Mouse (Mus musculus): ENCODE data around the gene Adtrp.
A peak's percentile ranks its signal among the peaks of the same experiment; 100 is the strongest.

Adtrp gene

DNA sequence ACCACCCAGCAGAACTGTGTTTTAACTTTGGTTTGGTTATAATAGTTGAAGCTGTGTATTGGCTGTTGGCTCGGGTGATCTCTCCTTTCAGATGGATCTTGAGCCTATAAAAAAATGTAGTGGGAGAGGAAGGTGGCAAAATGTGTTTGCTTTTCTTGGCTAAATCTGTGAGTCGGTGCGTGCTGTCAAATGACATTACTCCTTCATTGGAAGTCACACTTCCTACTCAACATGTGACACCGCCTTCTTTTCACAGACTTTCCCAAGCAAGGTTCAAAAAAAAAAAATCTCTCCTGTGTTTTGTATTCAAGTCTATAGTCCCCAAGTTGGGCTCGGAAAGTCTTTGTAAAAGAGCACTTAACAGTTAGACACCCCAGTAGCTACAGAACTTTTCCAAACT, 19.9 kb downstream of the Adtrp start:
- DNase-seq: no peak

DNA sequence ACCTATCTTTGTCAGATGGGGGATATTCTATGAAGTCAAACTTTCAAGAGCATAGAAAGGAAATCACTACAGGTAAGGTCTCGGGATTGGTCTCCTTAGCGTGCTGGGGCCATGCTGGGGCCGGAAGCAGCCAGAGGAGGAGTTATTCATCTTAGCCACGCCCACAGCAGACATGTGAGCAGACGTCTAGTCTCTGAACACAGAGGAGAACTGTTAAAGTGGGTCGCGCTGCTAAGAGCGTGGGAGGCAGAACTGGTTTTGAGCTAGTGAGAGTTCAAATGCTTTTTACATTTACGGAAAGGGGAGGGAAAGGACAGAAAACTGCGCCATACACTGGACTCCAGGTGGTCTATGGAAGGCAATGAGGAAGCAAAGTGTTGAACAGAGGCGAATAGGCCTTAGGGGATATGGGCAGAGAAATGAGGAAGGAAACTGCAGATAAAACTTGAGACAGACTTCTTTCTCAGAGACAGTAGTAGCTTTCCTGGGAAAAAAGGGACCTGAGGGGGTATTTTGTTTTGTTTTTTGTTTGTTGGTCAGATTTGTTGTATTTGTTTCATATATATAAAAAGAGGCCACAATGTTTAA, 22.0 kb downstream of the Adtrp start:
- DNase-seq: no peak

DNA sequence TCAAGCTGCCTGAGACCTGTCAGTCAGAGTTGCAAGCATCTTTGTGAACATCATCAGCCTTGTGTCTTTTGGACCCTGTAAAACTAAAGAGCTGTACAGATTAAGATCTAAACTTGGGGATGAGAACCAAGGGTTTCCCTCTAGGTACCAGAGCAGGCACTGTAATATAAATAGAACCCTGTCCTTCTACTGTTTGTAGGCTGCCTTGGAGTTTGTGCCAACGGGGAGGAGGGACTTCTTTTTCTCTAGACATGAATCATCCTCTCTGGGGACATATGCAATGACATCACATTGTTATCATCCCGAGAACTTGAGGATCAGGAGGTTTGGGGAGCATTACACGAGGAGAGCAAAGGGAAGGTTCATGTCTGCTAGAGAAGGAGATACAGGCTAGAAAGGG, 24.4 kb downstream of the Adtrp start:
- DNase-seq: no peak

DNA sequence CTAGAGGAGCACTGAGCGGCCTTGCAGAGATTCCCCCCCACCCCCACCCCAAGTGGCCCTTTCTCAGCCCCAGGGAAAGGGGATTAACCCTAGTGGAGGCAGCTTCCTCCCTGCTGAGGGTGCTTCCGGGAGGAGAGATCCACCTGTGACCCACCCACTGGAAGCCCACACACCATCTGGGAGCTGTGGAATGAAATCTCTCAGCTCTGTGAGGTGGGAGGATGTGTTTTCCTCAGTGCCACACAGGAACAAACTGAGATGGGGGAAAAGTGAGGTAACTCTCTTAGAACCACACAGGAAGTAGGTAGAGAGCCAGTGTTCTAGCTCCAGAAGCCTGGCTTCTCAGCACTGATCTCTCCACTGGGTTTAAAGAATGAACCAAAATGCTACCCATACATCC, 24.9 kb downstream of the Adtrp start:
- DNase-seq: no peak

DNA sequence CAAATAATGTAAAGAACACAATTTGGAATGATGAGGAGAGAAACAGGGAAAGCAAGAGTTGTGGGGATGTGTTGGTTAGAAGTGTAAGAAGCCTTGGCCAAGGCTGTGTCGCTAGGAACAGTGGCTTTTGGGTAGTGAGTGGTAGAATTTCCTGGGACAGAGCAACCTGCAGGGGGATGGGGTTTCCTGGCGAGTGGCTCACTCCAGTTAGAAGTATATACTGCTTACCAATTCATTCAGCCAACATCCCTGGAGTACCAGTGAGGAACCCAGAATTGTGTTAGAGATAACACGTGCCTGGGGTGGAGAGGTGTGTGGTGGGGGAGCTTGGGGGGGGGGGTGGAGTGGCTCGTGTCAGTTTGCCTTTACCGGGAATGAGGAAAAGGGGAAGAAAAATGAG, 25.4 kb downstream of the Adtrp start:
- DNase-seq: no peak

DNA sequence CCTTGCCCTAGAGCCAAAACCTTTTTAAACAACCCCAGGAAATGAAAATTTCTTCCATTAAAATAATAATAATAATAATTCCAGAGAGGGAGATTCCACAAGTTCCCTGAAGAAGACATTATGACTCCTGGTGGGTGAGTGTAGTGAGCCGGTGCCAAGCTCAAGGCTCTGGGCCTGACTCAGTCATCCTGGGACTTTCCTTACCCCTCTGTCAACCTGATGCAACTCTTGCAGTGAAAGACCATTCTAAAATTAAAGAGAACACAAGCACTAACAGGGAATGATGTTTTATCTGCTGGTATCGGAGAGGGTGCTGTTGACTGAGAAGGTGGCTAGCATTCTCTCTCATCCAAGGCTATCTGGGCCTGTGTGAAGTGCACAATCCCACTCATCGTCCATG, 26.5 kb downstream of the Adtrp start:
- no peak for DNase-seq

DNA sequence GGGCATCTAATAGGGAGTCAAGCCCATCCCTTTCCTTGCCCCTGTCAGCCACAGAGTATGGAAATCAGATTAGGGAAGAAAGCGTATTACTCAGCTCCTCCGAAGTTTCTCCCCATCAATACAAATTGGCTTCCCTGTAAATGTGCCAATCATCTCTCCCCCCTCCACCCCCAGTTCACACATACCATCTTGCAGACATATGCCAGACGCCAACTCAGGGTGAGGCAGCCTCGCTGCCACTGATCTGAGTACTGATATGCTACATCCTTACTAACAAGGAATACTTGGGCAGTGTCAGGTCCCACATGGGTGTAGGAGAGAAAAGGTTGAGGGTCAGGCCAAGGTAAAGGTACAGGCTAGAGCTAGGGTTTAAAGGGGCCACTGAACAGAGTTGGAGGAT, 27.6 kb downstream of the Adtrp start:
- no peak for DNase-seq

DNA sequence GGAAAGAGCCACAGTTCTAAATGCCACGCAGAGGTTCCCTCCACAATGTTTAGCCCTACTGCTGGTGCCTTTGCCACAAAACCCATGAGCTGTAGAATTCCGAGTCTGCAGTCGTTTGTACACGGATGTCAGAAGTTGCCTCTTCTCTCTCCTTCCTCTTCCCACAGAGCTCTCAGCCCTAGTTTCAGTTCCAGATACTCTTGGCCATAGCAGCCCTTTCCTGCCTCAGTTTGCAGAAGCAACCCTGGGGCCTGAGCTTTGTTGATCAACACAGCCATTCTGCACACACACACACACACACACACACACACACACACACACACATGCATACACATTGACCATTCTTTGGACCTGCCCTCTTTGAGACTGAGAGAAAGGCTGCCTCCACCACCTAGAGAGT, 28.0 kb downstream of the Adtrp start:
- DNase-seq: no peak

DNA sequence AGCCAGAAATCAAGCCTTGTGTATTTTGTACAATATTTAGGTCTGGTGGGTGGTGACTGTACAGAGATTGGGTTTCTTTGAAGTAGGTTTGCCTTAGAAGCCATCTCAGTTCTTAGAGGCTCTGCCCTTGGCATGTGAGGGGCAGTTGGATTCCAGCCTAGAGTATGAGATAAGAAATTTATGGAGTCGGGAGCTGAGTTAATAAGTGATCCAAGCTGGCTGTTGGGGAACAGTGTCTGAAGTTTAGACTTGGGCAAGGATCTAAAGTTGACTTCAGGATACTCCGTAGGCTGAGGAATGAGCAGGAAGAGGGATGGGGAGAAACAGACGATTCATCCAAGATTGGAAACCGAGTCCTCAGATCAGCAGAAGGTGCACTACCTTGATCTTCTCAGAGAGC, 29.9 kb downstream of the Adtrp start:
- no peak for DNase-seq

DNA sequence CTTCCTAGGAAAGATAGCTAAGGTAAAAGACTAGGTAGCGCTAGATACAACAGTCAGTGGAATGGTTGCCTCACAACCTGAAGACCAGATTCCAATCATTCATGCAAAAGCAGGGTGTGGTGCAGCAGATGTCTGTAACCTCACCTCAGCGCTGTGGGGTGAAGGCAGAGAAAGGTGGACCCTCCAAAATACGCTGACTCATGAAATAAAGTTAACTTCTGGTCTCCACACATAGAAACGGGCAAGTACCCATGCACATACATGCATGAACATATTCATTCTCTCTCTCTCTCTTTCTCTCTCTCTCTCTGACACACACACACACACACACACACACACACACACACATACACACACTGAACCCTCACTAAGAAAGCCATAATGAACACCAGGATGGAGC, 30.8 kb downstream of the Adtrp start:
- DNase-seq: no peak

DNA sequence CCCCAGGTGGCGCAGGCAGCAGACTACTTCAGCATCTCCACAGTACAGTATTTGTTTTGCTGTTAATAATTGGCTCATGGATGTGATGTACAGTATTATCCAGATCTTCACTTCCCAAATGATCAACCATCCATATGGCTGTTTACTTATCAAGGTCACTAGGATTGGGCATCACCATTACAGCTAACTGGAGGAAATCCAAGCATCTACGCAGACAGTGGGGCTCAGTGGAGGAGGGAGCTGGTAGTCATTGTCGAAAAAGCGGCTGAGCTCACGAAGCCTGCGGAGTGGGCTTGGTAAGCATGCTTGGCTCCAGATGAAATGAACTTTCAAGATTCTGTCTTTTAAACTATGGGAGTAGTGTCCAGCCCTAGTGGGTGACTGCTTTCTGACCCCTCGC, 36.7 kb downstream of the Adtrp start:
- no peak for DNase-seq

DNA sequence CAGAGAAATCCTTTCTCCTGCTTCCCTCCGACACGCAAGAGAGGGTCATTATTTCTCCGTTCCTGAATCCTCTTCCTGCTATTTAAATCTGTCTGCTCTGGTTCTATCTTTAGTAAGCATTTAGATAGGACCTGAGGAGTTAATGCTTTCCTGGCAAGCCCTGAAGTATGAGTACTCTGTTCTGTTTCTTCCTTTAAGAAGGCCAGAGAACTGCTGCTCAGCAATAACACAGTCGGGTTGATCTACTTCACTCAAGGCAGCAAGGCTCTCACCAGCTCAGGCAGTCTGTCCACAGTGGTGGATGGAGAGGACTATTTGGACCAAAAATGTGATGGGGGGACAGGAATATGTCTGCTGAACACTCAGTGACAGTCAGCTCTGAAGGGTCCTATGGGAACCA, 39.7 kb downstream of the Adtrp start:
- no peak for DNase-seq

DNA sequence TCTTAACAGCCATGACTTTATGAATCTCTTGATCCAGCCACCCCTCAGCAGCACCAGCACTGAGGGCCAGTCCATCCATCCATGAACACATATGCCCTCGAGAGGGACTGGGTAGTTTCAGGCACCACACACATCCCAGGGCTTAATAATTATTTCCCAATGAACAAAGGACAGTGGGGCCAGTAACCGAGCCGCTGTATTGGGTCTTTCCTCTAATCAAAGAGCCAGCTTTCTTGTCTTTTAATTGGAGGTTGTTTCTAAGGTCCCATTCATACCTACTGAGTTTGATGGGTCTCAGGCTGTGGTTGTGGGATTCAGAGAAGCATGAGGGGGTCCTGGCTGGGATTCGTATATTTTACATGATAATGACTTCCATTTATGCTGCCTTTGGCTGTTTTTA, 40.2 kb downstream of the Adtrp start:
- DNase-seq: no peak

DNA sequence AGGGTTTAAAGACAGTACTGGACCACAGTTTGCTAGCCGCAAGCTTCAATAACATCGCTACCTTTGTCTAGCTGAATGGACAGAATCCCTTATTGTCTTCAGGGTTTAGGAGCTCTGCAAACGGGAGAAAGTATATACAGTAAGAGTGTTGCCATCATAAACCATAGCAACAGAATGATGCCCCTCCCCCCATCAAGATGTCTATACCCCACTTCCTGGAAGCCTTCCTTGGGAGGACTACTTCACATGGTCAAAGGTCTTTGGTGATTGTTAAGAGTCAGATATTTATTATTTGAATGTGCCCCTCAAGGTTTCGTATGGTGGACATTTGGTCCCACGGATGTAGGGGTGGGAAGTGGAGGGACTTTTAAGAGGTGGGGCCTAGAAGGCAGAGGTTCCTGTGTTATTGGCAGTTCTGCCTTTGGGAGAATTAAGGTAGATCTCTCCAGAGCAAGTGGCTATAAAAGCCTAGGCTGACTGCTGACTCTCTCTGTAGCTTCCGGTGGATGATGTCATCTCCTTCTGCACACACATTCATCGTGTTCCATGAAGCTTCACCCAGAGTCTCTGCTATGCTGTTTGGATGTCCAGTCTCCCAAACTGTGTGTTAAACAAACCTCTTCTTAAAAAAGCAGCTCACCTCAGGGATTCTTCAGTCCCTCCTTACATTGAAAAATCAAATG, 42.2 kb downstream of the Adtrp start:
- DNase-seq: no peak

DNA sequence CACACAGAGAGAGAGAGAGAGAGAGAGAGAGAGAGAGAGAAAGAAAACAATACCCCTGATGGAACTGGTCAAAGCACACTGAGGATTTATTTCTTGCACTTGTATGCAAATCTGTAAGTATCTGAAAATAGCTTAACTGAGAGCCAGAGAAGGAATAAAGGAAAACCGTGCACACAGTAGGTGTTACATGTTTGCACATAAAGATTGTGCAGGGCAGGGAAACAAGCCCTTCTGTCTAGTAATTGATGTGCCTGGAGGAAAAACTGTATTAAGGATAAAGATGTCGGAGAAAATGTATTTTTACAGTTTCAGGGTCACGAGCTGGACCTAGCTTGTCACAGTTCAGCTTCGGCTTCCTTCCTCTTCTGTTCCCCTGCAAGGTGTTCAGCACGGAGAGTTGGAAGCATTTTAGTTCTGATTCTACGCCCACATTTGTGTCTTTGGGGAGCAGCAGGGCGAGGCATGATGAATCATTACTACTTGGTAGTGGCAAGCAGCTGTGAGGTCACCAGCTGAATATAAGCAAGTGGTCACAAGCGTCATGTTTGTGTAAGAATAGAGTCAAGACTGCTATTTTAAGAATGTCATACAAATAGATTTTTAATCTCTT, 43.7 kb downstream of the Adtrp start:
- DNase-seq: no peak

DNA sequence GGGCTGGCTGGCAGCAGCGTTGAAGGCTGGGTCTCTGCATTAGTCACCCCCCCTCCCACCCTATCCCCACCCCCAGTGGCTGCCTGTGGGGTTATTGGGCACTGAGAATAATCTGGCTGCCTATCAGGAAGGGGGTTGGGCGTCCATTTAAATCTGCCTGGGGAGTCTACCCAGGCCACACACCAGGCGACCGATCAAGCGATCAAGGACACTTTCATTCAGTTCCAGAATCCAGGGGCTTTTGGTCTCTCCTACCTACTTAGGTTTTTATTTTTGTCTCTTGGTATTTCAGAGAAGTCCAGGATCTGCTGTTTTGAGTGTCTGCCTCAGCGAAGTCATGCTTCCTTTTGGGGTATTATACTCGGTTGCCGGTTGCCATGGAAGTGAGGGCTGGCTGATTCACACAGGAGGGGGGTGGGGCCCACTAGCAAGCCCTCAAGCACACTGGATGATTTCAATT, 46.3 kb downstream of the Adtrp start:
- DNase-seq: peak; percentile 74

DNA sequence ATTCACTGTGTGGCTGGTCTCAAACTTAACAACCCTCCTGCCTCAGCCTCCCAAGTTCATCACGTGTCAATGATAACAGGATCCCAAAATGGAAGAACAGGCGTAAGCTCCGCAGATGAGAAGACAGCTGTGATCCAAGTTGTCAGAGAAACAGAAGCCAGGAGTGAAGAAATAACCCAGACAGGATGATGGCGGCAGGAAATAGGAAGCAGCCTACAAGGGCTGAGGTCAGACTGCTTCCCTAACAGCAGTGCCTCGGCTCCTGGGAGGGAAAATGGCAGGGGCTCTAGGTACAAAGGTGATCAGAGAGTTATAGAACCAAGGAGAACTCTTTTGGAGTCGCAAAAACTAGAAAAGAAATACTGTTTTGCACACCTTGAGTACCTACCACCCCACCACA, 54.6 kb downstream of the Adtrp start:
- DNase-seq: no peak

DNA sequence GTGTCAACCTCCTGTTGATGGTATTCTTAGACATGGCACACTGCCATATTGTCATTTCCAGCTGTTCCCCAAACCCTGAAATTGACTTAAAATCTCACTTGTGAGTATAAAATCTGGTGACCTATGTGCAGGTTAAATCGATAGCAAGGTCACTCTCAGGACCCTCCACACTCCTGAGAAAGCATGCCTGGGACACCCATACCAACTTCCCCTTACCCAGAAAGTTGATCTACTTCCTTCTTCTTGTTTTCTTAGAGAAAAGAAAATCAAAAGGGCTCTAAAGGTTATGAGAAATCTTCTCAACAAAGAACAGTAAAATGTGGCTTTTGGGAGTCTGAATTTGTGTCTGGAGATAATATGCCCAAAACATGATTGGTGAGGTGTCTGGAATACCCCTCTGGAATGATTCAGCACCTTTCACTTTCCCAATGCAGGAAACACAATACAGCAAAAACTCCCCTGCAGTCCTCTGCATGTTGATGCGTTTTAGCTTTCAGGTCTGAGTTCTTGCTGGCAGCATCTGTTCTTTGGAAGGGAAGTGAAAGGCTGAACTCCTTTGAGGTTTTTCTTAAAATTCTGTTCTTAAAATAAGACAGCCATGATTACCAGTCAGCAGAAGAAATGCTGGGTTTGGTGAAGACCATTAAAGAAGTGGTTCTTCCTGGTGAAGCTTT, 59.5 kb downstream of the Adtrp start:
- no peak for DNase-seq

DNA sequence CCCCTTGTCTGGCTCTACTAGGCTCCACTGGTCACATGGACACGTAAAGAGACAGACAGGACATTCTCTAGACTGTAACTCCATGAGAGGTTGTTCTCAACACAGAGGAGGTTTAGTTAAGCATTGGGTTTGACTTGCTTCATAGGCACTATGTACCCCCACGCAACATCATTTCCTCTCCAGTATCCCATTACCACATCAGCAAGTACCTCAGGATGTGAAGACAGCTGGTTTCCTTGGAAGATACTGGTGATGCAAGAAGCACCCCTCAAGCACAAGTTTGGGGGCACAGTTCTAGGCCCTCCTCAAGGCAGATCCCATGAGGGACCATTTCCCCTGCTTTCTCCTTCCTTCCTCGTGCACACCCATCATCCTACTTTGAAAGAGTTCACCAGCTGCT, 60.8 kb downstream of the Adtrp start:
- no peak for DNase-seq

DNA sequence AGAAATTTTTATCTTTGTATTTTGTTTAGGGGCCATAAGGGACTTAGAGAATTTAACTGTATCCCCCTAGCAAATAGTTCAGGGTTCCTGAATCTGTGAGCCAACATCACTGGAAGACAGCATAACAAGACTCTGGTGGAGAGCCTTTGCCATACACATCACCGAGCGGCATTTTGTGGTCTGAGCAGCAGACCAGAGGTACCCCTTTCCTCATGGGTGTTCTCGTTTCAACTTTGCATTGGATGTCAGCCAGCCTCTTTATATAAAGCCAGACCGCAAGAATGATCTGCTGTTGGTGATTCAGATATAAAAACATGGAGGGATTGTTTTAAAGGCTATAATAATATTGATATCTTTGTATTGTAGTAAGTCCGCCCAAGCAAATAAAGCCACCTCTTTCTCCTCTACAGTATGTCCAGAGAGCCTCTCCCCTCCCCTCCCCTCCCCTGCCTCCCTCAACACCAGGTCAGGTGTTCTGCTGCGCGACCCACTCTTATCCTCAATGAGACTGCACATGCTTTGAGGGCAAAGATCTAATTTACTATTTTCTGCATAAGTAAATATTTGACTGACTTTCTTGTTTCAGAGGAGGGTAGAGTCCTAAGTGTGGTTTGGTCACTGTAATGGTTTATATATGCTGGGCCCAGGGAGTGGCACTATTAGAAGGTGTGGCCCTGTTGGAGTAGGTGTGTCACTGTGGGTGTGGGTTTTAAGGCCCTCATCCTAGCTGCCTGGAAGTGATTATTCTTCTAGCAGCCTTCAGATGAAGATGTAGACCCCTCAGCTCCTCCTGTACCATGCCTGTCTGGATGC, 62.4 kb downstream of the Adtrp start:
- DNase-seq: no peak

DNA sequence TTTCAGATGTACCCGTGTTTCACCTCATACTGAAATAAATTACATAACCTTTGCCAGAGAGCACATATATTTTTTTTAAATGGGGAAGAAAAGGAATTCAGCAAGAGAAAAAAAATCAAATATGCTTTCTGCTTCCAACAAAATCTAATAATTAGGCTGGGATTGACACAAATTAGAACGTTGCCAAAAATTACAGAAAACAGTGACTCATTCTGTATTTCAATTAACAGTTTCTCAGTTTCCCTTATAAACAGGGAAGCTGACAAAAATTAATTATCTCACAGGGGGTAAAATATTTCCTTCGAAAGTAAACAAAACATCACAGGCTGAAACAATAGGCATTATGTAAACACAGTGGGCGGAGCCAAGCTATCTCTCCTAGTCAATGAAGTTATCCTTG, 67.2 kb downstream of the Adtrp start:
- DNase-seq: no peak

DNA sequence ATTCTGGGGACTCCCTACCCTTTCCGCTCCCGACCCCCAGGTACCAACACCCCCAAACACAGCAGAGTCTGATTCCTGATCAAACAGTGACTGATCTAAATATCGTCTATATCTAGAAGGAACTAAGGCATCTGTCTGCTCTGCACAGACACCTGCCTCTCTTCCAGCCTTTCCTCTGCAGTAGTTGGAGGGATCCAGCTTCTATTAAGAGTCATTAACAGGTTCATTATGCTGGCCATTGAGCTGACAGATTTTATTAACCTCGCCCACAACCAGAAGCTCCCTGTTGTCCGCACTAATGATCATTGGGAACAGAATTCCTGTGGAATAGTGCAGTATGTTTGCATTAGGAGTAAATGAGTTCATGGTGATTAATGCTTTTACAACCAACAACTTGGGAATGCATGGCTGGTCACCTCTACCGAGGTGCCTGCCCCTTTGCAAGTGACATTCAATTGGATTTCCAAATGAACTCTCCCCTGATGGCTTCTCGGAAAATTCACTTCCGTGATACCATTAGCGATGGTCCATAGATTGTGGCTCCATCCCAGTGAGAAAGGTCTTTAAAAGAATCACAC, 67.8 kb downstream of the Adtrp start:
- no peak for DNase-seq

DNA sequence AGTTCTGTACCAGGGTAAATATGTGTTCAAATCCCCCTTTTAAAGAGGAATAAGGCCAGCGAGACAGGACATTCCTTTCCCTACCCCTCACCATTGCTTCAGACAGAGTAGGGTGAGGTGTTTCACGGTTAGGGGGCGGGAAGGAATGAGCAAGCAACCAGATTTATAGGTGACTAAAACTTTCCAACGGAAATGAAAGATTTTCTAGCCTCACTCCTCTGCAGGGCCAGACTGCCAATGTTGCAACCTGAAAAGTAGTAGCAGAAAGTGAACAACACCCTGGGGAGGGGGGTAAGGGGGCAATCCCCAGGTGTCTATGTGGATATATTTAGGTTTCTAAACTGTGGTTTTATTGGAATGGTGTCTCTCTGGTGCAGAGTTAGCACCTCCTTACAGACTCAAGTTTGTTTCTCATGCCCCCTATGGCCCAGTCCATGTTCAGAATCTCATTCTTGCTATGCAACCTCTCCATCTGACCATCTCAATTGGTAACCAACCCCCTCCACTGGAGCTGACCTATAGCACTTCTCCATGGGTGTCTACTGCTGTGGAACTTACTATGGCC, 73.6 kb downstream of the Adtrp start:
- no peak for DNase-seq

Data from right cerebral cortex, postnatal 4 days (tissue).